Mouse (Mus musculus) bone marrow macrophage, adult 2 months (primary cell): Measurements from ENCODE around the gene Adarb1. TPM values are rescaled to one million over a fixed set of nuclear protein-coding genes. Genes with fewer than 3 reads are reported as not detected.

Experiments
- H3K27ac ChIP-seq: 2 replicates; pipeline ENCODE4 v1.5.1; 2012; ENCODE audit warnings: low read depth, low read length; ENCODE audit not compliant: insufficient read depth
- H3K4me1 ChIP-seq: 2 replicates; pipeline ENCODE4 v1.6.1; 2012; ENCODE audit warnings: low read length; ENCODE audit not compliant: control insufficient read depth, insufficient read depth
- H3K4me3 ChIP-seq: 2 replicates; pipeline ENCODE4 v1.5.1; 2012; ENCODE audit warnings: mild to moderate bottlenecking, low read length, moderate library complexity; ENCODE audit not compliant: insufficient read depth
- CTCF ChIP-seq: IDR thresholded peaks from 2 replicates; pipeline ENCODE4 v1.5.1; 2012; ENCODE audit warnings: low read depth, mild to moderate bottlenecking, low read length, moderate library complexity
- POLR2A ChIP-seq: IDR thresholded peaks from 2 replicates; pipeline ENCODE4 v1.6.1; 2012; ENCODE audit warnings: mild to moderate bottlenecking, low read depth, low read length, borderline replicate concordance
- polyA plus RNA-seq: library from polyadenylated mRNA; stranded (reverse); fragments of >200 nt; gene quantifications from 2 replicates; pipeline ENCODE4 v1.2.4, GENCODE M21; 2012; ENCODE audit not compliant: missing spikeins, insufficient read depth, insufficient read length

Gene Adarb1
- polyA plus RNA-seq, 1 experiment, result 0.84 TPM

- TF ChIP-seq POLR2A, result peak; percentile 82; the same call in 1 of the 2 replicates
- TF ChIP-seq CTCF, result no peak
- H3K4me3 ChIP-seq, result peak within 1 kb of the TSS; percentile 99
- H3K4me1 ChIP-seq, result peaks cover 8% of the 10 kb centered on the region
- H3K27ac ChIP-seq, result peak within 1 kb of the TSS; percentile 44
Observed at GRCm38 (mm10) chr10:77258704-77259621, 159.1 kb downstream of the Adarb1 start, which contains the start of gene Pofut2. TSS of gene Pofut2 (plus strand) at chr10:77259218.

- H3K27ac ChIP-seq, result no peak overlapping the region
- peaks cover 8% of the 10 kb centered on the region for H3K4me1 ChIP-seq
- TF ChIP-seq CTCF (no peak), POLR2A (no peak)
- no peak overlapping the region for H3K4me3 ChIP-seq
Observed at GRCm38 (mm10) chr10:77258041-77258590, 160.0 kb downstream of the Adarb1 start.

DNA sequence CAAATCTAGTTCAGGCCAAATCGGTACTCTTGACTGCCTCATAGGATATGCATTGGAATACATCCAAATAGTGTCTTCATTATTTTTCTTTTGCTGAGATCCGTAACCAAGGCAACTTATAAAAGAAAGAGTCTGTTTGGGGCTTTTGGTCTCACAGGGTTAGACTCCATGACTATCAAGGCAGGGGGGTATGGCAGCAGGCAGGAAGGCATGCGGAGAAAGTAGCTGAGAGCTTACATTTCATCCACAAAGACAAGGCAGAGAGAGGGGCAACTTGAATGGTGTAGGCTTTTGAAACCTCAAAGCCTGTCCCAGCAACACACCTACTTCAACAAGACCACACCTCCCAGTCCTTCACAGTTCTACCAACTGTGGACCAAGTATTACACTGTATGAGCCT is 162.4 kb downstream of the Adarb1 start:
- Histone ChIP-seq H3K27ac (no peak overlapping the region), H3K4me3 (no peak overlapping the region), H3K4me1 (peaks cover 24% of the 10 kb centered on the region)
- TF ChIP-seq CTCF, result no peak
- no peak for TF ChIP-seq POLR2A

- TF ChIP-seq POLR2A, result no peak
- TF ChIP-seq CTCF, result no peak
- Histone ChIP-seq H3K4me3 (no peak overlapping the region), H3K27ac (no peak overlapping the region), H3K4me1 (peaks cover 20% of the 10 kb centered on the region)
Observed at GRCm38 (mm10) chr10:77255231-77255630, 162.8 kb downstream of the Adarb1 start.

- Histone ChIP-seq H3K27ac (no peak overlapping the region), H3K4me3 (no peak overlapping the region), H3K4me1 (peaks cover 20% of the 10 kb centered on the region)
- TF ChIP-seq CTCF (peak; percentile 85), POLR2A (no peak)
Observed at GRCm38 (mm10) chr10:77252790-77253189, 165.3 kb downstream of the Adarb1 start.

- peaks cover 20% of the 10 kb centered on the region for H3K4me1 ChIP-seq
- H3K4me3 ChIP-seq, result peak overlapping the region; percentile 14; the same call in 1 of the 2 replicates
- 0 out of 2 replicates have a peak overlapping the region, but pooled peaks have one; percentile 5 for H3K27ac ChIP-seq
- TF ChIP-seq POLR2A (no peak), CTCF (no peak)
Observed at GRCm38 (mm10) chr10:77251784-77252539, 166.1 kb downstream of the Adarb1 start.

DNA sequence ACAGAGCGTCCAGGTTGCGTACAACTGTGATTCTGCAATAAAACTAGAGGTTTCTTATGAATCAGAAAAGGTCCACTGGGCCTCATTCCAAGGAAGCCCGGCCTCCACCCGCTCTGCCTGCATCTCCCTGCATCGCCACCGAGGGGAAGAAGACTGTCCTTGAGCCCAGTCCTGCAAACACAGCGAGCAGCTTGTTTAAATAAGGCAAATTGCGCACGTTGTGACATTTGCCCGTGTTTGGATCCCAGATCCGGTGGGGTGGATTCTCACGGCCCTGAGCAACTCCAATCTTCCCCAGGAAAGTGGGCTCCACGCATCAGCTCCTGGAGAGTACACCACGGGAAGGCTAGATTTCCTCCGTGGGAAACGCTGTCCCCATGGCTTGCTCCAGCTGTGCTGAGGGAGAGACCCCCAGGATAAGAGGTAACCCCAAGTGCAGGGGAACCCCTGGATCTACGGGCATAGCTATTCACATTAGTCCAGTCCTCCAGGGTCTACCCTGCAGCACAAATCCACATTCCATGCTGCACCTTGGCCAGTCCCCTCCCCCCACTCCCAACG is 166.8 kb downstream of the Adarb1 start:
- H3K4me1 ChIP-seq, result peaks cover 20% of the 10 kb centered on the region
- H3K27ac ChIP-seq, result no peak overlapping the region
- peak overlapping the region; percentile 14; the same call in 1 of the 2 replicates for H3K4me3 ChIP-seq
- TF ChIP-seq POLR2A (no peak), CTCF (no peak)

GRCm38 (mm10) chr10:77247707-77248106 is 170.4 kb downstream of the Adarb1 start:
- Histone ChIP-seq H3K27ac (no peak overlapping the region), H3K4me1 (peaks cover 19% of the 10 kb centered on the region), H3K4me3 (no peak overlapping the region)
- TF ChIP-seq CTCF, result no peak
- no peak for TF ChIP-seq POLR2A

GRCm38 (mm10) chr10:77247048-77247447 is 171.0 kb downstream of the Adarb1 start:
- no peak for TF ChIP-seq POLR2A
- no peak for TF ChIP-seq CTCF
- peaks cover 13% of the 10 kb centered on the region for H3K4me1 ChIP-seq

More at GRCm38 (mm10) chr10:77247048-77247447, 171.0 kb downstream of the Adarb1 start:
- Histone ChIP-seq H3K27ac (no peak overlapping the region), H3K4me3 (no peak overlapping the region)
